In genomic region chr3:104777342-104777741, GRCm38 (mm10) we compare ENCODE assay signal across 7 mouse cellular contexts. TPM values are rescaled to one million over a fixed set of nuclear protein-coding genes. Genes with fewer than 3 reads are reported as not detected.
DNase-seq lines count a peak whose midpoint lies in the region; ATAC-seq and TF ChIP-seq lines count a peak whose summit lies in the region.

No protein-coding gene starts in this region.

- H3K36me3 ChIP-seq in thymus, adult 2 months (ENCODE audit: control insufficient read depth, insufficient read depth, low read length) = no peaks in the 10 kb centered on the region
- no peaks in the 10 kb centered on the region for H3K36me3 ChIP-seq in forebrain, embryonic 10.5 days (replicated peaks)
- H3K36me3 ChIP-seq in intestine, embryonic 16.5 days (ENCODE audit: control insufficient read depth, insufficient read depth, low read length) = no peaks in the 10 kb centered on the region
- no peaks in the 10 kb centered on the region for H3K36me3 ChIP-seq in midbrain, embryonic 14.5 days (ENCODE audit: control insufficient read depth, insufficient read depth, low read length)

- no peak for ATAC-seq in intestine, embryonic 16.5 days
- ATAC-seq in midbrain, embryonic 14.5 days (ENCODE audit: low FRiP score, low TSS enrichment) = 0 out of 2 replicates have a peak, but pooled peaks have one; percentile 21
- no peak for ATAC-seq in erythroblast, adult 5-6 weeks (replicated peaks; ENCODE audit: low FRiP score, poor library complexity, severe bottlenecking)

- no peak overlapping the region for H3K27ac ChIP-seq in thymus, adult 2 months (ENCODE audit: control insufficient read depth, insufficient read depth, low read length)
- no peak overlapping the region for H3K27ac ChIP-seq in forebrain, embryonic 10.5 days
- no peak overlapping the region for H3K27ac ChIP-seq in intestine, embryonic 16.5 days (ENCODE audit: low read length)
- H3K27ac ChIP-seq in midbrain, embryonic 14.5 days (replicated peaks; ENCODE audit: low read depth, low read length) = no peak overlapping the region

- peaks cover 9% of the 10 kb centered on the region; the same call in 1 of the 2 replicates for H3K27me3 ChIP-seq in thymus, adult 2 months (ENCODE audit: control insufficient read depth, insufficient read depth, low read length)
- H3K27me3 ChIP-seq in forebrain, embryonic 10.5 days (ENCODE audit: poor library complexity, severe bottlenecking) = peaks cover 89% of the 10 kb centered on the region
- peaks cover 45% of the 10 kb centered on the region for H3K27me3 ChIP-seq in intestine, embryonic 16.5 days (replicated peaks; ENCODE audit: control insufficient read depth, insufficient read depth, low read length)
- peaks cover 64% of the 10 kb centered on the region for H3K27me3 ChIP-seq in midbrain, embryonic 14.5 days (ENCODE audit: control insufficient read depth, insufficient read depth, low read length)

- H3K9ac ChIP-seq in intestine, embryonic 16.5 days (ENCODE audit: low read depth, low read length) = peak overlapping the region; percentile 44
- H3K9ac ChIP-seq in midbrain, embryonic 14.5 days (replicated peaks; ENCODE audit: low read length) = no peak overlapping the region

- peaks cover 18% of the 10 kb centered on the region for H3K4me1 ChIP-seq in thymus, adult 2 months (replicated peaks; ENCODE audit: control insufficient read depth, insufficient read depth, low read length)
- H3K4me1 ChIP-seq in forebrain, embryonic 10.5 days = peaks cover 44% of the 10 kb centered on the region
- H3K4me1 ChIP-seq in intestine, embryonic 16.5 days (ENCODE audit: control insufficient read depth, insufficient read depth, low read length) = peaks cover 27% of the 10 kb centered on the region
- H3K4me1 ChIP-seq in midbrain, embryonic 14.5 days (ENCODE audit: control insufficient read depth, insufficient read depth, low read length) = peaks cover 8% of the 10 kb centered on the region

- DNase-seq in thymus, adult 2 months = peak; percentile 44
- DNase-seq in thymus, adult 18-20 months = no peak
- DNase-seq in forebrain, embryonic 10.5 days (ENCODE audit: extremely low spot score, low spot score) = peak; percentile 55
- peak; percentile 84 for DNase-seq in midbrain, embryonic 14.5 days
- DNase-seq in gastrocnemius, adult 8-10 months (ENCODE audit: low spot score in 2 of 2) = no peak

- H3K4me2 ChIP-seq in intestine, embryonic 16.5 days (ENCODE audit: low read depth, low read length) = peak overlapping the region; percentile 61
- H3K4me2 ChIP-seq in midbrain, embryonic 14.5 days (ENCODE audit: low read length) = peak overlapping the region; percentile 56

- H3K9me3 ChIP-seq in forebrain, embryonic 10.5 days = no peaks in the 10 kb centered on the region
- no peaks in the 10 kb centered on the region for H3K9me3 ChIP-seq in intestine, embryonic 16.5 days (ENCODE audit: control insufficient read depth, low read length)
- no peaks in the 10 kb centered on the region for H3K9me3 ChIP-seq in midbrain, embryonic 14.5 days (ENCODE audit: control insufficient read depth, low read length)

- 1% methylated on average over 20 of the region's 20 CpGs for WGBS in thymus, adult 2 months
- WGBS in forebrain, embryonic 10.5 days = 1% methylated on average over 20 of the region's 20 CpGs
- under 1% methylated on average over 20 of the region's 20 CpGs for WGBS in intestine, embryonic 16.5 days
- 1% methylated on average over 20 of the region's 20 CpGs for WGBS in midbrain, embryonic 14.5 days

- TF ChIP-seq POLR2A in thymus, adult 2 months (IDR thresholded peaks at IDR 0.05; ENCODE audit: control insufficient read depth, extremely low read depth, insufficient read depth, low read length, poor library complexity) = no peak

- H3K4me3 ChIP-seq in thymus, adult 2 months (ENCODE audit: control insufficient read depth, insufficient read depth, low read length) = peak overlapping the region; percentile 27; the same call in 1 of the 2 replicates
- peak overlapping the region; percentile 47 for H3K4me3 ChIP-seq in forebrain, embryonic 10.5 days
- peak overlapping the region; percentile 41 for H3K4me3 ChIP-seq in intestine, embryonic 16.5 days (ENCODE audit: low read length)
- peak overlapping the region; percentile 31 for H3K4me3 ChIP-seq in midbrain, embryonic 14.5 days (replicated peaks; ENCODE audit: low read depth, low read length)

- peak; percentile 63; the same call in 1 of the 2 replicates for TF ChIP-seq CTCF in thymus, adult 2 months (IDR thresholded peaks at IDR 0.05; ENCODE audit: borderline replicate concordance, control insufficient read depth, extremely low read depth, insufficient read depth, low read length, poor library complexity)

RNA-seq across cellular contexts. Expression of gene Ppm1j, which starts 3.5 kb away (rescaled TPM):
- 4.6 and 7.4 TPM in 2 replicates for polyA plus RNA-seq in thymus, adult 2 months (2012; rRNA removed)
- polyA plus RNA-seq in forebrain, embryonic 10.5 days (2016; fragmentation: Nextera tagmentation; extraction: Ambion mirVana) = 1.4 and 1.6 TPM in 2 replicates
- 4.3 and 5.2 TPM in 2 replicates for polyA plus RNA-seq in intestine, embryonic 16.5 days (2015; fragmentation: Nextera tagmentation; extraction: Ambion mirVana)
- polyA plus RNA-seq in midbrain, embryonic 14.5 days (2014; fragmentation: Nextera tagmentation; extraction: Ambion mirVana) = 0.50 and 0.68 TPM in 2 replicates
- total RNA-seq in erythroblast, adult 5-6 weeks (2015; ENCODE audit: low replicate concordance) = not detected in 2 replicates
- not detected in 2 replicates for total RNA-seq in erythroblast, adult 5-6 weeks (2017; ENCODE audit: low replicate concordance)
- 10 to 100 TPM; 33.3 to 41.9 (median 35.3) TPM for total RNA-seq in gastrocnemius, adult 8-10 months (2022)

RNA-seq across cellular contexts. Expression of gene Fam19a3, which starts 4.3 kb away (rescaled TPM):
- polyA plus RNA-seq in thymus, adult 2 months (2012; rRNA removed) = 0.33 and 0.54 TPM in 2 replicates
- not detected in 2 replicates for polyA plus RNA-seq in forebrain, embryonic 10.5 days (2016; fragmentation: Nextera tagmentation; extraction: Ambion mirVana)
- polyA plus RNA-seq in intestine, embryonic 16.5 days (2015; fragmentation: Nextera tagmentation; extraction: Ambion mirVana) = 0.06 and 0.09 TPM in 2 replicates
- 0.05 TPM in 1 of 2 replicates, not detected in the other for polyA plus RNA-seq in midbrain, embryonic 14.5 days (2014; fragmentation: Nextera tagmentation; extraction: Ambion mirVana)
- total RNA-seq in erythroblast, adult 5-6 weeks (2015; ENCODE audit: low replicate concordance) = not detected in 2 replicates
- total RNA-seq in erythroblast, adult 5-6 weeks (2017; ENCODE audit: low replicate concordance) = not detected in 2 replicates
- 1 to 10 TPM; 1.9 to 3.2 (median 2.6) TPM for total RNA-seq in gastrocnemius, adult 8-10 months (2022)

RNA-seq across cellular contexts. Expression of gene Rhoc, which starts 10.8 kb away (rescaled TPM):
- polyA plus RNA-seq in thymus, adult 2 months (2012; rRNA removed) = 14.8 and 23.5 TPM in 2 replicates
- polyA plus RNA-seq in forebrain, embryonic 10.5 days (2016; fragmentation: Nextera tagmentation; extraction: Ambion mirVana) = 84.9 and 90.1 TPM in 2 replicates
- polyA plus RNA-seq in intestine, embryonic 16.5 days (2015; fragmentation: Nextera tagmentation; extraction: Ambion mirVana) = 171 and 184 TPM in 2 replicates
- 30.9 and 40.2 TPM in 2 replicates for polyA plus RNA-seq in midbrain, embryonic 14.5 days (2014; fragmentation: Nextera tagmentation; extraction: Ambion mirVana)
- total RNA-seq in erythroblast, adult 5-6 weeks (2015; ENCODE audit: low replicate concordance) = not detected in 2 replicates
- total RNA-seq in erythroblast, adult 5-6 weeks (2017; ENCODE audit: low replicate concordance) = 1.3 and 2.4 TPM in 2 replicates
- total RNA-seq in gastrocnemius, adult 8-10 months (2022) = 10 to 100 TPM; 30.2 to 33.5 (median 32.0) TPM

RNA-seq across cellular contexts. Expression of gene Mov10, which starts 41.0 kb away (rescaled TPM):
- 23.9 and 29.8 TPM in 2 replicates for polyA plus RNA-seq in thymus, adult 2 months (2012; rRNA removed)
- 16.8 and 19.5 TPM in 2 replicates for polyA plus RNA-seq in forebrain, embryonic 10.5 days (2016; fragmentation: Nextera tagmentation; extraction: Ambion mirVana)
- 139 and 161 TPM in 2 replicates for polyA plus RNA-seq in intestine, embryonic 16.5 days (2015; fragmentation: Nextera tagmentation; extraction: Ambion mirVana)
- polyA plus RNA-seq in midbrain, embryonic 14.5 days (2014; fragmentation: Nextera tagmentation; extraction: Ambion mirVana) = 3.6 and 6.6 TPM in 2 replicates
- total RNA-seq in erythroblast, adult 5-6 weeks (2015; ENCODE audit: low replicate concordance) = 1.7 and 5.4 TPM in 2 replicates
- 2.4 TPM in 1 of 2 replicates, not detected in the other for total RNA-seq in erythroblast, adult 5-6 weeks (2017; ENCODE audit: low replicate concordance)
- under 1 TPM; 0.32 to 0.92 (median 0.54) TPM for total RNA-seq in gastrocnemius, adult 8-10 months (2022)

Comparison
In these comparisons a context has a peak if more than half of its experiments do, and no peak if none do; other contexts are left out.
1. DNase-seq: peak in thymus, adult 2 months (single experiment), forebrain, embryonic 10.5 days (single experiment) and midbrain, embryonic 14.5 days (single experiment); none in thymus, adult 18-20 months (0 of 2) and gastrocnemius, adult 8-10 months (0 of 2).
2. Peak in every context shown above with its lines, with median percentiles within 50 percentile points of each other: H3K4me3 ChIP-seq.